Mouse (Mus musculus) ES-E14 (cell line): ENCODE data around the gene Ncam1. TPM values are rescaled to one million over a fixed set of nuclear protein-coding genes. Genes with fewer than 3 reads are reported as not detected.

Experiments used
- DNase-seq: peaks from one replicate; pipeline ENCODE4 v3.0.0-alpha.2; 2013; ENCODE audit warnings: low read depth, low spot score
- H3K27ac ChIP-seq: 2 replicates; pipeline ENCODE4 v1.5.1; 2012; ENCODE audit warnings: low read depth, mild to moderate bottlenecking, low read length, moderate library complexity, mixed read lengths; ENCODE audit not compliant: poor library complexity, insufficient read depth, severe bottlenecking
- H3K36me3 ChIP-seq: 2 replicates; pipeline ENCODE4 v1.6.1; 2012; ENCODE audit warnings: mild to moderate bottlenecking, low read length, moderate library complexity, mixed read lengths; ENCODE audit not compliant: control insufficient read depth, poor library complexity, insufficient read depth, severe bottlenecking
- H3K4me1 ChIP-seq, 2 experiments: fragments of 150-350 bp in 1 of 2; sonication (generic) in 1 of 2; 2 replicates each; pipeline ENCODE4 v1.6.1; 2012; ENCODE audit warnings: low read length in 2 of 2, mild to moderate bottlenecking in 1 of 2, mixed read lengths in 1 of 2; ENCODE audit not compliant: control insufficient read depth in 2 of 2, insufficient read depth in 2 of 2, poor library complexity in 1 of 2
- H3K4me3 ChIP-seq, 2 experiments: fragments of 150-350 bp in 1 of 2; sonication (generic) in 1 of 2; 2 replicates each; pipeline ENCODE4 v1.5.1; 2012; ENCODE audit warnings: low read length in 2 of 2, low read depth in 1 of 2, mild to moderate bottlenecking in 1 of 2, mixed read lengths in 1 of 2; ENCODE audit not compliant: insufficient read depth in 1 of 2, poor library complexity in 1 of 2, severe bottlenecking in 1 of 2
- H3K9ac ChIP-seq: 2 replicates; pipeline ENCODE4 v1.6.1; 2012; ENCODE audit warnings: low read depth, mild to moderate bottlenecking, low read length, mixed read lengths; ENCODE audit not compliant: poor library complexity, insufficient read depth, severe bottlenecking
- H3K9me3 ChIP-seq: fragments of 150-350 bp; sonication (generic); 2 replicates; pipeline ENCODE4 v1.6.1; 2012; ENCODE audit warnings: low read depth, mild to moderate bottlenecking, low read length; ENCODE audit not compliant: control insufficient read depth, insufficient read depth
- CHD2 ChIP-seq: IDR thresholded peaks from 2 replicates; pipeline ENCODE4 v1.6.1; 2014; ENCODE audit warnings: mild to moderate bottlenecking, low read depth, low read length, inconsistent platforms
- HCFC1 ChIP-seq: IDR thresholded peaks from 2 replicates; pipeline ENCODE4 v1.6.1; 2012; ENCODE audit warnings: low read length, inconsistent platforms, borderline replicate concordance; ENCODE audit not compliant: insufficient read depth
- MAFK ChIP-seq: IDR thresholded peaks from 2 replicates; pipeline ENCODE4 v1.6.1; 2014; ENCODE audit warnings: mild to moderate bottlenecking, low read depth, low read length, inconsistent platforms; ENCODE audit not compliant: insufficient read depth
- ZC3H11A ChIP-seq: IDR thresholded peaks from 2 replicates; pipeline ENCODE4 v1.6.1; 2012; ENCODE audit warnings: low read depth, mild to moderate bottlenecking, inconsistent platforms, low read length, borderline replicate concordance
- ZNF384 ChIP-seq: IDR thresholded peaks from 2 replicates; pipeline ENCODE4 v1.6.1; 2012; ENCODE audit warnings: low read depth, low read length, inconsistent platforms
- in situ Hi-C, 2 experiments: fragments of 600-800 bp; cut with MboI; formaldehyde crosslinking; loops; one replicate each; pipeline ENCODE4 v1.15.1; 2025; ENCODE audit warnings: low sequenced_read_pairs in 2 of 2, inconsistent platforms in 1 of 2; ENCODE audit not compliant: unreplicated experiment in 2 of 2
- total RNA-seq: library from RNA; depleted of rRNA; stranded (reverse); fragments of 300-350 nt; gene quantifications from 2 replicates; pipeline ENCODE4 v1.2.3, GENCODE M21; 2012

Ncam1 gene
- total RNA-seq, 1 experiment, result 36.8 TPM

DNA sequence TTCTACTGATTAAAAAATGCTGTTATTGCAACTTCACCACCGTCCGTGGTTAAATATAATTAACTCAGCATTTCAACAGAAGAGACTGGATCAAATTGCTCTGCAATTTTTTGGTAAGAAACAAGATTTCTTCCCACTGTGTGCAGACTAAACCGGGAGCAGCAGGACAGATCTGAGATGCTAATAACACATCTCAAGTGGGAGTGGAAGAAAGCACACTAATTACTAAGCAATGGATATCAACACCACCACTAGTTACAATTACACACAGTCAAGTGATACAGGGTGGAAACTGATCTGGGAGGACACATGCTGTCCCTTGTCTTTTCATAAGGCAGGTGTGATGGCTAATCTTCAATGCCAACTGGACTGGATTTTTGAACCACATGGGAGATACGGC lies 197.5 kb downstream of the Ncam1 start:
- in situ Hi-C loops, result no loop called here

DNA sequence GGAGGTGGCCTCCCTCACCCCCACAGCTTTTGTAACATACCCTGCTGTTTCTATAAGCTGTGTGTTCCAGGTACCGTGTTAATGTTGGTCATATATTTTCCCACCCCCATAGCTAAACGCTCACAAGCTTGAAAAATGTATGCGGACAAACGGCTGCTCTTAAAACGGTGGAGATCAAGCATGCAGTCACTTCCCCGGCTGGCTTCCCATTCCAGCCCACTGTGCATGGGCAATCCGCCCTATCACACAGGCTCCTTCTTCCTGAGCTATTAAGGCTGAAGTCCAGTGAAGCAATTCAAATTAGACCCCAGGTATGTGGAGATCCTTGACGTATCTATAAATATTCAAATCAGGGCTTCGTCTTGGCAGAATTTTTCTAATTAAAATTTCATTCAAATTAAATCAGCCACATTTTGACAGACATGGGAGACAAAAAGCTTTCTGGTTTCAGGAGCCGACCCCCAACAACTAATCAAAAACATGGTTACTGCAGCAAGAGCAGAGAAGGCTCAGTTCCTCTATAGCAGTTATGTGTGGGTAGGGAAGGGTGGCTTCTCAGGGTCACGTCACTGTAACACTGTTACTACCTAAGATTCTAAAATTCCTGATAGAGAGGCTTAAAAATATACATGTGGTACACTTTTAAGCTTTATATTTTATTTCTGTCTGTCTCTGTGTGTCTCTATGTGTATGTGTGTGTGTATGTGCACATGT lies 202.9 kb downstream of the Ncam1 start:
- Histone ChIP-seq H3K4me1 (no peaks in the 10 kb centered on the region), H3K36me3 (no peaks in the 10 kb centered on the region), H3K9me3 (no peaks in the 10 kb centered on the region), H3K9ac (no peak overlapping the region), H3K27ac (no peak overlapping the region), H3K4me3 (no peak overlapping the region)
- TF ChIP-seq CHD2 (no peak), ZNF384 (no peak), ZC3H11A (no peak)
- in situ Hi-C loops, result no loop called here
- DNase-seq, result no peak

More for the DNA sequence above, 197.5 kb downstream of the Ncam1 start:
- Histone ChIP-seq H3K9me3 (no peaks in the 10 kb centered on the region), H3K4me1 (peaks cover 0 to under 1% of the 10 kb centered on the region in 2 experiments; a peak in 1 of 4 replicates), H3K4me3 (no peak overlapping the region), H3K9ac (no peak overlapping the region), H3K27ac (no peak overlapping the region), H3K36me3 (no peaks in the 10 kb centered on the region)
- no peak for DNase-seq
- TF ChIP-seq CHD2, result no peak

DNA sequence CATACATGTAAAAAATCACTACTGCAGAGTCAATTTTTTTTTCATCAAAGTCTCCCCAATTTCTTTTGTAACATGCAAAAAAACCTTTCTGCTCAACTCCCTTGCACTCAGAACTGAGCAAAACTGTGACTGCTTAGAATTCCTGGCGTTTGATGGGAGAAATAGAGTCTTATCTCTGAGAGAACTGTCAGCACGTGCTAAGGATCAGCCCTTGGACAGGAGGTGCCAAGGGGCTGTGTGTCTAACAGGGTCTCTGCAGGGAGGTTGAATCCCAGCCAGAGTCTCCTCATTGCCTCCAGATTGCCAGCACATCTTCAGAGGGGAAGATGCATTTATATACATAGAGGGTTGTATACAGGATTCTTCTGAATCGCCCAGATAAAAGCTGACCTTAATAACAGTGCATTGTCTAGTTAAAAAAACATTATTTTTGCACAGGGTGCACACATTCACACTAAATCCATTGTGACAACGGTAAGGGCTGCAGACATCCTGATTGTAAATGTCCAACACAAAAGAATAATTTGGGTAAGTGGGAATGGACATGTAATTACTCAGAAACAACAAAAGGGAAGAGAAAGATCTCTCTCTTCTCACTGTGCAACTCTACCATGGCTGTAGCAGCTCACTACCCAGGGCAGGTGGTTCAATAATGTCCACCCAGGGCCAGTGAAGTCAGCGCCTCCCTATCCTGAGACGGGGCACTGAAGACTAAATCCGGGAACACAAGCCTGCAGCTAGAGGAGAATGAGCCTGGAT lies 203.7 kb downstream of the Ncam1 start:
- H3K9ac ChIP-seq, result no peak overlapping the region
- DNase-seq, result no peak
- H3K9me3 ChIP-seq, result no peaks in the 10 kb centered on the region
- in situ Hi-C loops, result no loop called here
- H3K36me3 ChIP-seq, result no peaks in the 10 kb centered on the region
- no peak overlapping the region for H3K27ac ChIP-seq
- no peak for TF ChIP-seq ZC3H11A
- TF ChIP-seq ZNF384, result no peak
- TF ChIP-seq HCFC1, result no peak
- TF ChIP-seq CHD2, result no peak
- no peak for TF ChIP-seq MAFK
- H3K4me1 ChIP-seq, result no peaks in the 10 kb centered on the region
- H3K4me3 ChIP-seq, result no peak overlapping the region

DNA sequence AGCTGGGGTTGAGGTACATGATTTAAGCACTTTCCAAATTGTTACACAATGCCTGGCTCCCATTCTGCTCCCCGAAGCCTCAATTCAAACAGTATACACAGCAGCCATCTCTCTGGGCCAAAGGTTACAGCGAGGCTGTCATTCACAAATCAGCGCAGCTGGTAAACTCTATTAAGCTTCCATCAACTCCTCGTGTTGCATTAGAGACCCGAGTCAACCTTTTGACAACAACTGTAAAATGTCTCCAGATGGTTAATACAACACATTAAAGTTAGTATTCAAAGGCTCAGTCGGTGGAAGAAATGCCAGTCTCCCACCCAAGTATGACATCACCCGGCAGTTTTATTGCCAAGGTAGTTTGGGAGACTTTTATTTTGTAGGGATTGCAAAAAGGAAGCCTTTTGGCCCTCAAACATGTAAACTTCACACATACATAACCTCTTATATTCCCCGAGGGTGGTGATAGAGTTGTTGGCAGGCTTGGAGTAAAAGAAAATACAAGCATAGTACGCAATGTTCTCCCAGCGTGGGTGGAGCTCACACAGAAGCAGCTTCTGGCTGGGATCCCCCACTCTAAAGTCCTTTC lies 204.7 kb downstream of the Ncam1 start:
- H3K27ac ChIP-seq, result no peak overlapping the region
- no peaks in the 10 kb centered on the region for H3K9me3 ChIP-seq
- no peak overlapping the region for H3K4me3 ChIP-seq
- H3K9ac ChIP-seq, result no peak overlapping the region
- TF ChIP-seq ZC3H11A, result no peak
- TF ChIP-seq MAFK, result no peak
- no peak for TF ChIP-seq HCFC1
- no peak for TF ChIP-seq CHD2
- TF ChIP-seq ZNF384, result no peak
- no peaks in the 10 kb centered on the region for H3K36me3 ChIP-seq
- in situ Hi-C loops, result no loop called here
- DNase-seq, result no peak
- no peaks in the 10 kb centered on the region for H3K4me1 ChIP-seq
